Mouse (Mus musculus): Measurements from ENCODE around the gene Pdzd11.

Pdzd11 gene

DNA sequence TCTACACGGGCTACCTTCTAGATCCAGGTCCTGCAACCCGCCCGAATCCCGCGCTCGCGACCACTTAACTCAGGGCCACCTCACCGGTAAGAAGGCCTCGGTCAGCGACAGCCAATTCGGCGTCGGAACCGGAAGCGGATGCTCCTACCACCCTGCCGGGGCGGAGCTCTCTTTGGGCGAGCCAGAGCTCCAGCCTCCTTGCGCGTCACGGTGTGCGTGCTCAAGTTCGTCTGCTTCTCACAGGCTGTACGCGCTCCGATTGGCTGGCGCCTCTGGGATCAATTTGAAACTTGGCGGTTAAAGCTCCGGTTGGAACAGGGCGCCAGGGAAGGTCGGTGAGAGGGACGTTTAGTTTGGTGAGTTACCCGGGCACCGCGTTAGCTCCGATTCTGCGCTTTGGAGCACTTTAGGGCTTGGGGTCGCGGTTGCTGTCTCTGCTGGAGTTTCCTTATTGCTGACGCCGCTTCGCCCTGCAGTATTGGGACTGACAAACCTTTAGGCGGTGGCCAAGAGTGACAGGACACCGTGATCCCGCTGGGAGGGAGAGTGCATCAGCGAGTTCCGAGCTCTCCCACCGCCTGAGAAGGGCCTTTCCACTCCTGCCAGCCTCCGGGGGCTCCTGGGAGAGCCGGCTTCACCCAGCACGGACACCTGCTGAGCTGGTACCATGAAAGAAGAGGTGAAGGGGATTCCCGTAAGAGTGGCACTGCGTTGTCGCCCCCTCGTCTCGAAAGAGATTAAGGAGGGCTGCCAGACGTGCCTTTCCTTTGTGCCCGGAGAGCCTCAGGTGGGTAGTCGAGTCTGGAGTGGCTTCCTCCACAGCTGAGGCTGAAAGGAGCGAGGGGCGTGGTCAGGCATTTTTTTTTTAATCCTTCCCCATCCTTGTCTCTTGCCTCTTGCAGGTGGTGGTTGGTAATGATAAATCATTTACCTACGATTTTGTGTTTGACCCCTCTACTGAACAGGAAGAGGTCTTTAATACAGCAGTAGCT is at the start of gene Pdzd11:
Pdzd11 (minus strand) TSS at position 767 of the 992 bp plus-strand sequence.
- DNase-seq (ENCODE audit: low spot score), result peak; percentile 93

DNA sequence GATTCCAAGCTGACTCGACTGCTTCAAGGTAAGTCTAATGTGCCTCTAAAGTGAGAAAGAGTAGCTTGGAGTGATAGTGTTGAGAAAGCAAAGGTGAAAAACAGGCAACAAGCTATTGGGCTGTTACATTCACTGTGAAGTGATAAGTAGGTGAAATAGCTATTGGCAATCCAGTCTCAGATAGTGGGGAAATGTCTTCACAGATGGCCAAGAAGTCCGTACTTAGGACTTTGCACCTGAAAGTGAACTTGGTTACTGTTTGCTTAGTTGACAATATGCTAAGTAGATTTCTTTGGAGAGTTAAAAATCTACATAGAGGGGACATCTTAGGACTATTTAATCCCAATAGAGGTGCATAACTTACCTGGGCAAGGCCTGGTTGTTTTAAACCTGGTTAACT is 38.5 kb upstream of the Pdzd11 start:
- DNase-seq (ENCODE audit: low spot score), result no peak

DNA sequence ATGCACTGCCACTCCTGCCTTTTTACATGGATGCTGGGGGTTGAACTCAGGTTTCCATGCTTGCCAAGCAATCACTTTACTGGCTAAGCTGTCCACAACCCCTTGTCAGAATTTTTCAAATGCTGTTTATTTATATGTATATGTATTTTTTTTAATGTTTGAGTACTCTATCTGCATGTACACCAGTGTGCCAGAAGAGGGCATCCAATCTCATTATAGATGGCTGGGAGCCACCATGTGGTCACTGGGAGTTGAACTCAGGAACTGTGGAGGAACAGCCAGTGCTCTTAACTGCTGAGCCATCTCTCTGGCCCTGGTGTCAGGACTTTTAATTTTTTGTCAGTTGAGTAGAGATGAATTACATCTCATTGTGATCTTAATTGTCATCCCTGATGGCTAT is 26.5 kb upstream of the Pdzd11 start:
- no peak for DNase-seq (ENCODE audit: low spot score)

DNA sequence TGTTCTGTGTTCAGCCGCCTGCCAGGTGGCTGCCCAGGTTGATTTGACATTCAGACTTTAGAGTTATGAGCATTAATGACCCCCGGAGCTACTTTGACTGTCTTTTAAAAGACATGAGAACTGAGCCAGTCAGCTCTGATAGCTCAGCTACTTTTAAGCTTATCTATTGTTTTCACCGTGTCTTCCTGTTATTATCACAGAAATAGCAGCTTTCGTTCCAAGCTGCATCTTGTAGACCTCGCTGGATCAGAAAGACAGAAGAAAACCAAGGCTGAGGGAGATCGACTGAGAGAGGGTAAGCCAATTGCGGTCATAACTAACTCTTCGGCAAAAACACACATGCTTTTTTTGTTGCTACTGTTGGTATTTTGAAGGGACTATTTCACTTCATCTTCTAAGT is 12.1 kb upstream of the Pdzd11 start:
- DNase-seq (ENCODE audit: low spot score), result no peak

DNA sequence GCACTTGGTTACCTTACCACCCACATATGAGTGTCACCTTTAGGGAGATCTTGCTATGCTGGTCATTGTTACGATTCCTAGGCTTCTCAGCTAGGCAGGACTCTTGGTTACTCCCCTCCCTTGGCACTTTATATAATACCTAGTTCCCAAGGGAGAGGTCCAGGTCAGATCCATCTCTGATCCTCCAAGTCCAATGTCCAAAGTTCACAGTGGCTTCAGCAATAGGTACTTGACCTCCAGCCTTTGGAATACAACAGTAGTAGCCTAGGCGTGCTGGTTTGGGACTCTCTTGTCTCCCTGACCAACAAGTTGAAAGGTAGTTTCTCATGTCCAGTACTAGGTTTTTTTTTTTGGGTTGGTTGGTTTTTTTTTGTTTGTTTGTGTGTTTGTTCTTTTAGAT is 2.7 kb upstream of the Pdzd11 start:
- no peak for DNase-seq (ENCODE audit: low spot score)

DNA sequence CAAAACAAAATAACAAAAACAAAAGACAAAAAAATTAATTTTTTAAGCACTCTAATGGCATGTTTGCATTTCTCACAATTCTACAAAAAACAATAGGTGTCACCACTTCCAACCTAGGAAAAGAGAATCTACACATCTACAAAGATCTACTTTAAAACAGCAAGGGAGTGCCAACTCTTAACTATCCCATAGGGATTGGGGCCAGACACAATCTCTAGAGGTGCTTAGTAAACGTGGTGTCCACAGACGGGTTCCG is 894 bp downstream of the Pdzd11 start, which contains the start of gene Kif4:
Kif4 (plus strand) TSS at position 192 of the 256 bp plus-strand sequence.
- no peak for DNase-seq (ENCODE audit: low spot score)

DNA sequence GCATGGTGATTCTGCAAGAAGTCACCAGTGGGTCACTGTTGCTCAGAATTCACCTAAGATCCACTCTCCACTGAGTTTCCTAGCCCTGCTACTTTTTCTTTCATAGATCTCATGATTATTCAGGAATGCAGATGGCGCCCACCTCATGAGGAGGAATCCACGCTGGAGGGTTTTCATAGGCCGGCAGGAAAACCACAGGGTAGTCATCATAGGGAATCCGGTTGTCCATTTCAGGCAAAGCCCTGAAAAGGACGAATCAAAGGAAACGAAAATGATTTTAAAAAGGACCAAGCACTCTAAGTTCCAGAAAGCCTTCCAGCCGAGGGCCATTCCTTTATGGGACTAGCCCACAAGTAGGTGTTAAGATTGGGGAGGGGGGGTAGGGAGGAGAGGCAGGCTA is 1.2 kb downstream of the Pdzd11 start:
- no peak for DNase-seq (ENCODE audit: low spot score)

DNA sequence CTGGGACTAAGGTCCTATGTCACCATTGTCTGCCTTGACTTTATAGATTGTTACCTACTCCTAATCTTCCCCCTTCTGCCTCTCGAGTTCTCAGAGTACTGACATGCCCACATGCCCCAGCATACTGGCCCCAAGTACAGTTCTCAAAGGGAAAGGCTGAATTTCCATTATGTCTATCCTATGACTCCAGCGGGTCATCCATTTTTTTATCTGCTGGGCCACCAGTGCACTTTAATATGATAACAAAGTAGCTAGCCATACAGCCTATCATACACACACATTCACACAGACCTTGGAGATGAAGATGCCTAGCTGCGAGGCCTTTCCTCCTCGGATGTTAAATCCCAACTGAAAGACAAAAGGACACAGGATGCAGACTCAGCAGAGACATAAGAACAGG is 2.1 kb downstream of the Pdzd11 start:
- DNase-seq (ENCODE audit: low spot score), result no peak

DNA sequence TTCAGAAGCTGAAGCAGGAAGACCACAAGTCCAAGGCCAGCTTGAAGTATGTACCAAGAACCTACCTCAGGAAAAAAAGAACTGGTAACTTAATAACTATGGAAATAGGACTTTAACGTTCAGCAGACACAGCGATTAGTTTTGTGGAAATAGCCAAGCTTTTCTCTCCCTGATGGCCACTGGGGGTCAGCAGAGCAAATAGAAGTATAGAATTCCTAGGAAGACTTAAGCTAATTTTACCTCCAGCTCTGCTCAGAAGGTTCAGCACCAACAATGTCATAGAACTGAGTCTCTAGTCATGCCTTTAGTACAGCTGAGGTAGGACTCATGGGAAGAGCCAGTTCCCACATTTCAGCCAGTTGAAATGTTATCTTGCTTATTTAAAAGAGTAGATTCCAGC is 5.0 kb downstream of the Pdzd11 start:
- DNase-seq (ENCODE audit: low spot score), result no peak

DNA sequence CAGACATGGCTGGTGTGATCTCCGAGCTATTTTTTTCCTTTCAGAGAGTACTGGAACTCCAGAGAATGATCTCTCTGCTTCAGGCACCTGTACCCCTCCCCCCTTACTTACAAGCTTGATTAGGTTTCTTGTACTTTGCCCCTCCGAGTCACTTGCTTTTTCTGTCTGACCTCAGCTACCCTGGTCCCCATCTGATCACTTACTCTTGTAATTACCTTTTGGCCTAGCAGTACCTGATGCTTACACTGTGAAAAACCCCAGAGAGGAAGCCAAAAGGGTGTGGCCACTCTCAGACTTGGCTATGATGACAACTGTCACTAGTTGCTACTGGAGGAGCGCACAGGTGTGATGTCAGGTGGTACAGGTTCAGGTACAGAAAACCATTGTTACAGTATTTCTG is 7.9 kb downstream of the Pdzd11 start:
- DNase-seq (ENCODE audit: low spot score), result no peak

DNA sequence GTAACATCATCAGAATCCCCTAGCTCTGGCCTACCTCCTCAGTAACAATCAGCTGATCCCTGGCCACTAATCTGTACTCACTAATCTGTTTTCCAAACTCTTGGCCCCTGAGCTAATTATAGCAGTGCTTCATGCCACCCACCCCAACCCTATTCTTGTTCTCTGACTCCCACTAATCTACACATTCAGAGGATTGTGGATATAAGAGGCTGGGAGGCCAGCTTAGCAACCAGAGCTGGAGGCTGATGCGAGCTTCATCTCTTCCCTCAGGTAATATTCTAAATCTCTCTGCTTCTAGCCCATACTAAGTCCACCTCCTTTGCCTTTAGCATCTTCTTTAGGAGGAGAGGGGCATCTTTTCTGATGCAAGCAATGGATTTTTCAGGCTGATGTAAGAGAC is 21.1 kb downstream of the Pdzd11 start, which contains the start of gene Arr3:
Arr3 (plus strand) TSS at position 184 of the 400 bp plus-strand sequence.
- no peak for DNase-seq (ENCODE audit: low spot score)

DNA sequence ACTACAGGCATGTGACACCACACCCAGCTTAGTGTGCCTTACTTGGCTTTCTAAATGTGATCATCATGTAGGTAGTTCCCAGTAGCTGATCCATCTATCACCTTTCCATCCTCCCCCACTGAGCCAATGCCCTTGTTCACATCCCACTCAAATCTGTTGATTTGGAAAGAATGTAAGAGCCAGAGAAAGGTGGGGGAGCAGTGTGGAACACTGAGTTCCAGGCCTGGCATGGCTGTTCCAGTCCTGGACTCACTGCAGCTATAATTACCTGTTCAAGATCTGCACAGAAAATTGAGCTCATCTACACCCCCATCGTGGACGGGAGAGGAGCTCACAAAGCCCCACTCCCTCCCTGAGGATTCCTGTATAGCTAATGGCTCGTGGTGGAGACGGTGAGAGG is 26.6 kb downstream of the Pdzd11 start:
- DNase-seq (ENCODE audit: low spot score), result no peak

DNA sequence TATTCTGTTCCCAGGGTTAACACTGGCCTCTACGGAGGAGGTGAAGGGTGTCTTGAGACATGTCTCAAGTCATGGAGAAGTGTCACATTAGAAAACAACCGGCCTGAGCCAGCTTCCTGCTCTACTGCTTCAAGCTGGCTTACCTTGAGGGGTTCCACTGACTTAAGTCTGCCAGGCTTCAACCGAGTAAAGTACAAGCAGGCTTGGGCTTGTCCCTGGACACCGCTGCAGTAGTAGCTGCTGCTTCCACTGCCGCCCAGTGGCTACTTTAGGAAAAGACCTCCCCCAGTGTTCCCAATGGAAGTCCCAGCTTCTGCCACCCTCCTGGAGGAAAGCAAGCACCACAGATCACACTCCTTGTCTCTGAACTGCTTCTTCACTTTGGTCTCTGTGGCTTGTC is 28.9 kb downstream of the Pdzd11 start:
- peak; percentile 23 for DNase-seq (ENCODE audit: low spot score)

DNA sequence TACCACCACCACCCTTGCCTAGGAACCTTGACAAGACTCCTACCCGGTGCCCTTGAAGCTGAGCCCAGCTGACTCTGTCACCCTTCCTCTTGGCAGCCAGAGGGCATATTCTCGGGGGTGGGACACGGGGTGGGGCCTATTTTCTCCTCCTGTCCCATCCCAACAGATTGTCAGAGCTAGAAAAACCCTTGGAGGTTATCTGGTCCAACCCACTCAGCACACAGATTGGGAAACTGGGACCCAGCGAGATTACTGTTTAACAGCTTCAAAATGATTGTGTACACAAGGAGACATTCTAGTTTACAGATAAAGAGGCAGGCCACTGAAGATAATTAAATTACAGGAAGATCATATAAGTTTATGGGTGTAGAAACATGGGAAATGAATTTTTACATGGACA is 31.6 kb downstream of the Pdzd11 start, which contains the start of gene P2ry4:
P2ry4 (minus strand) TSS at position 79 of the 400 bp plus-strand sequence.
- DNase-seq (ENCODE audit: low spot score), result no peak

Data from lung, postnatal 25 days (tissue).